Mouse (Mus musculus): ENCODE measurements at regions not wholly inside any gene's neighbourhood (a gene's known extent, or its start where the extent isn't known, plus 50 kb on each side); places are given as distances from the start of the nearest gene placed in this dataset.

DNA sequence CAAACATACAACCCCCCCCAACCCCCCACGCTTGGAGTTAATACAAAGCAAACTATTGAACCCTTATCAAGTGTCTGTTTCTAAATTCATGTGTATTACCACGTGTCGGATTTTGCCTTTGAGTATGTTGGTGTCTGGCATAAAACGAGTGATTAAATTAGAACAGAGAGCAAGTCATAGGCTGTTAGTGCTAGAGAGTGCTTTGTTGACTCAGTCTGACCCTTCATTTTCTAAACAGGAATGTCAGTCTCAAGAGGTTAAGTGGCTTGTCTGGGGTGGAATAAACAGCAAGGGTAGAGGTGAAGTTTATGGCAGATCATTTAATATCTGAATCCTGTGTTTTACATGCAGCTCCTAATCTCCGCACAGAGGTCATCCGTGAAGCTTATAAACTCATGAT is 104.1 kb downstream of the Uchl5 start:
- no peak for DNase-seq (ENCODE audit: low spot score in 2 of 2)

GRCm38 (mm10) chr1:143879622-143880021 is 102.5 kb downstream of the Uchl5 start:
- DNase-seq (ENCODE audit: low spot score in 2 of 2), result no peak

GRCm38 (mm10) chr1:143878266-143878665 is 101.2 kb downstream of the Uchl5 start:
- DNase-seq (ENCODE audit: low spot score in 2 of 2), result no peak

DNA sequence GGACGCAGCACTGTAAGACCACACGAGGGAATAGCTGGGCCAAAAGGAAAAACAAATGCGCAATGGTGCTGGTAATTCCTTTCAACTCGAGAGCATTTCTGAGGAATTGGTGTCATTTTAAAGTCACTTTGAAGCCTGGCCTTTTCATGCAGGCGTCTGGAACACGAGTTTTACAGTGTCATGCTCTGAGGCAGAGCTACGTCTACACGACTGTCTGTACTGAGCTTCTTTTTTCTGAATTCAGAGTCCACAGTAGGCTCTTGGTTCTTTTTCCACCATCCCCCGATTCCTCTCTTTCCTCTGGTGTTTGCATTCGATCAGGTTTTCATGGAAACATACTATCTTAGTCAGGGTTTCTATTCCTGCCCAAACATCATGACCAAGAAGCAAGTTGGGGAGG is 83.2 kb downstream of the Uchl5 start:
- DNase-seq (ENCODE audit: low spot score in 2 of 2), result no peak

GRCm38 (mm10) chr1:143858532-143858931 is 81.5 kb downstream of the Uchl5 start:
- DNase-seq (ENCODE audit: low spot score in 2 of 2), result no peak
